Mouse (Mus musculus): ENCODE results near the gene Sat2.

The Sat2 gene

GRCm38 (mm10) chr11:69670786-69671725 is 49.2 kb downstream of the Sat2 start:
- peak; percentile 93 for DNase-seq (ENCODE audit: low read depth, low spot score)

DNA sequence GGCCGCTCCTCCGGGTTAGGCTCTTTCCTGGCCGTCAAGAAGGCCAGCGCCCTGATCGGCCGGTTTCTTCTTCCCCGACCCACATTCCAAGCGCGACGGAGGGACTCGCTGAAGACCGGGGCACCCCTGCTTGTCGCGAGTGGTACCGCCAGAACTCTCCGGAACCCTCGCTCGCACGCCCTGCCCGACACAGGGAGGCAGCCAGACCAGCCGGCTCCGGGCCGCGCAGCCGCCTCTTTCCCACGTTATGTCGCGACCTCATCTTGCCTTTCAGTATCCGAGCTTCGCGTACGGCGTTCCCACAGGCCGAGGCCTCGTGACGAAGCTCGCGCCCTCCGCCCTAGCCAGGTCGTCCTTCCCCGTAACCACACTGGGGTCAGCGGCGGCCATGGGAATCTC is 49.9 kb downstream of the Sat2 start:
- no peak for DNase-seq (ENCODE audit: low read depth, low spot score)

GRCm38 (mm10) chr11:69672211-69672706 is 50.4 kb downstream of the Sat2 start, which contains the start of gene Eif4a1:
Gene Eif4a1, minus strand, starts transcription at chr11:69672423.
- DNase-seq (ENCODE audit: low read depth, low spot score), result peak; percentile 100

Measured in telencephalon, adult 2 months (tissue).